Mouse (Mus musculus): ENCODE measurements at regions not wholly inside any gene's neighbourhood (a gene's known extent, or its start where the extent isn't known, plus 50 kb on each side); places are given as distances from the start of the nearest gene placed in this dataset.

DNA sequence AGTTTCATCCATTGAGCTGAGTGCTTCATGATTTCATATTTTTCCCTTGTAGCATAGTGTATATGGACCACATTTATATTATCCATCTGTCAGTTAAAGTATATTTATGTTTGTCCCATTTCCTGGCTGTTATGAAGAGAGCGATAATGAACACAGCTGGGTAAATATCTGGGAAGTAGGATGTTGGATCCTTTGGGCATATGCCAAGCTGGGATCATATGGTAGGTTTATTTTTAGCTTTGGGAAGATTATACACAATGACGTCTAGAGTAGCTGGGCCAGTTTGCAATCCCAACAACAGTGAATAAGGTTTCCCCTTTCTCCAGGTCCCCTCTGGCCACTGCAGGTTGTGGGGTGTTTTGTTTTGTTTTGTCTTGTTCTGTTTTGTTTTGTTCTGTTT, 164.5 kb downstream of the Gm765 start:
- no peaks in the 10 kb centered on the region for H3K27me3 ChIP-seq
- ATAC-seq (ENCODE audit: low FRiP score, low read depth) = no peak
- WGBS = 71% methylated on average over 2 of the region's 2 CpGs
- no peak overlapping the region for H3K4me2 ChIP-seq (replicated peaks)
- no peaks in the 10 kb centered on the region for H3K36me3 ChIP-seq
- no peak overlapping the region for H3K9ac ChIP-seq (replicated peaks)
- no peak overlapping the region for H3K27ac ChIP-seq (replicated peaks)
- H3K4me3 ChIP-seq = no peak overlapping the region
- no peaks in the 10 kb centered on the region for H3K4me1 ChIP-seq
- H3K9me3 ChIP-seq = no peaks in the 10 kb centered on the region

DNA sequence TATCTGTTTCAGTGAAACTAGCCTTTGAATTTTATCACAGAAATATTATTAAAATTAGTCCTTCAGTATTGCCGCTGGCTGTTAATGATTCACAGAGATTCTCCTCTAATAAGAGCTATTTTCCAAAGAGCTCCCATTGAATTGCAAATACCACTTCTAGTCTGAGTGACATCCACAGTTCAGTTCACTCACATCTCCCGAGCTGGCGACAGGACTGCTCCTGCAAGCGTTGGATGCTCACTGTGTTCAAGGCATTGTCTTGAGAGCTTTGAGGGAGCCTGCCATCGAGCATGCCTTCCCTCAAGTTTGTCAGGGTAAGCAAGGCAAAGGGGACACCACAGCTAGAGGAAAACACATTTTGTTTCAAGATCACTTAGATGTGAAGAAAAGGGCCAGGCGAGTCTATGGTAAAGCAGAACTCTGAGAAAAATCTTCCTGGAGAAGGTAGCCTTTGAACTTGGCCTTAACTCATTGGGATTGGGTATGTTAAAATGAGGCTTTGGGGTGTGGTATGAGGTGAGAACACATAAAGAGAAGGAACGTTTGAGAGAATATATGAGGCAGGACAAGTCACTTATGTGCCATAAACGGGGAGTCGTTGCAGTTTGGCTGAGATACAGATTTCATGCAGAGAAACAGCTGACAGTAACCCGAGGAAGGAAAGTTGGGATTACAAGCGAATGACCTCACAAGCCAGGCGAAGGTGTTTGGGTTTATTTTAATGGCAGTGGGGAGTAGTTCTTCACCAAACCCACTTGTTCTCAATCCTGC, 193.3 kb downstream of the Gm765 start:
- no peaks in the 10 kb centered on the region for H3K9me3 ChIP-seq
- no peak overlapping the region for H3K4me3 ChIP-seq
- WGBS = 68% methylated on average over 12 of the region's 12 CpGs
- H3K4me1 ChIP-seq = 0 out of 2 replicates have a peak, but pooled peaks cover 3% of the 10 kb centered on the region
- no peak overlapping the region for H3K27ac ChIP-seq (replicated peaks)
- no peaks in the 10 kb centered on the region for H3K36me3 ChIP-seq
- no peaks in the 10 kb centered on the region for H3K27me3 ChIP-seq
- no peak for ATAC-seq (ENCODE audit: low FRiP score, low read depth)
- no peak overlapping the region for H3K9ac ChIP-seq (replicated peaks)
- H3K4me2 ChIP-seq (replicated peaks) = no peak overlapping the region

DNA sequence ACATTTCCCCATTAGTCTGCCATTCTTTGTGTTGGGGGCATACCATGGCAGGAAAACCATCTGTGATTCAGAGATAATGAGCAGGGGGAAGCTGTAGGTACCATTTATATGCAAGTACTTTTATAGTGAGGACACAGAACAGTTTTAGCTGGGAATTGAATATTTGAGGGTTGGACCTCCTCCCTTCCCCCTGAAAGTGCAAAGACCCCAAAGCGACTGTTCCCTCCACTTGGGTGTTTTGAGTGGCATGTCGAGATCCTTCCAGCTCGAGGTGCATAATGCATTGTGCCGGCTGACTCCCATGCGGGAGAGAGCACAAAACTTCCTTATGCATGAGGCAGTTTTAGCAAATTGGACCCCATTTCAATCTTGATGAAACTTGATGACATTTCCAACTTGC, 194.7 kb downstream of the Gm765 start:
- H3K4me1 ChIP-seq = 0 out of 2 replicates have a peak, but pooled peaks cover 3% of the 10 kb centered on the region
- no peaks in the 10 kb centered on the region for H3K36me3 ChIP-seq
- H3K27me3 ChIP-seq = no peaks in the 10 kb centered on the region
- no peak for ATAC-seq (ENCODE audit: low FRiP score, low read depth)
- no peaks in the 10 kb centered on the region for H3K9me3 ChIP-seq
- no peak overlapping the region for H3K4me3 ChIP-seq
- H3K9ac ChIP-seq (replicated peaks) = no peak overlapping the region
- H3K27ac ChIP-seq (replicated peaks) = no peak overlapping the region
- 84% methylated on average over 5 of the region's 5 CpGs for WGBS
- H3K4me2 ChIP-seq (replicated peaks) = no peak overlapping the region

DNA sequence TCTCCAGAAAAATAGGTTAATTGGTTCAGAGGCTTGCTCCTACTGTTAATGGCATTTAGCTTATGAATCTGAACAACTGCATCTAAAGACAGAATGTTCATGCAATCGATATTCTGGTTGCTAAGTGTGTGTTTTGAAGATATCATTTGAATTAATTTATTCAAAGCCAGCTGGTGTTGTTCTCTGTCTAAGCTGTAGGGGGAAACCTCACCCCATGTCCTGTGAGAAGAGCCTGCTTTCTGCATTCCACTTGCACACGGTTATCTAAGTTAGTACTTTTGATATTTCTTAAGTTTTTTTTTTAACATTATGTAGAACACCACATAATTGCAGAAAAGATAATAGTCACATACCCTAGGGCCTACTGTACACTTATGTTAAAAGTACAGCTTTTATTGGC, 209.6 kb downstream of the Gm765 start:
- Histone ChIP-seq H3K4me3 (no peak overlapping the region), H3K27me3 (no peaks in the 10 kb centered on the region; the same call in 1 of the 2 replicates), H3K36me3 (no peaks in the 10 kb centered on the region), H3K27ac (replicated peaks) (no peak overlapping the region), H3K9me3 (no peaks in the 10 kb centered on the region), H3K4me2 (replicated peaks) (no peak overlapping the region), H3K9ac (replicated peaks) (no peak overlapping the region), H3K4me1 (no peaks in the 10 kb centered on the region)
- 37% methylated on average over 2 of the region's 2 CpGs for WGBS
- ATAC-seq (ENCODE audit: low FRiP score, low read depth) = 0 out of 2 replicates have a peak, but pooled peaks have one; percentile 23

DNA sequence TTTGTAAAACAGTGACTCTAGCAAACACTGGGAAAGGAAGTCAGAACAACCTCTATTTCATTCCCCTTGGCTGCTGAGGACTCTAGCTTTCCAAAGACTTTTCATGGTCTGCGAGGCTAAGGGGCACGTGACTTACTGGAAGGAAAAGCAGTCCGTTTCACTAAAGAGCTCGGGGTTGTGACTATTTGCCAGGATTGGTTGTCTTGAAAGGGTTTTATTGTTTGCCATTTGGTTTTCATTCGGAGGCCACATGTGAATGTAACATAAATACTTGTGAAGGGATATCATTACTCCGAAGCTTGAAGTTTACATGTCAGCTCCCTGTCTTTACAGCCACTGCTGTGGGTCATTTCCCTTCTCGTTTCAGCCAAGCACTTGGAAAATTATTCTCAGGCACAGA, 217.1 kb downstream of the Gm765 start:
- no peak overlapping the region for H3K9ac ChIP-seq (replicated peaks)
- no peak overlapping the region for H3K4me3 ChIP-seq
- H3K27ac ChIP-seq (replicated peaks) = no peak overlapping the region
- no peaks in the 10 kb centered on the region for H3K9me3 ChIP-seq
- no peak overlapping the region for H3K4me2 ChIP-seq (replicated peaks)
- no peaks in the 10 kb centered on the region; the same call in 1 of the 2 replicates for H3K27me3 ChIP-seq
- no peak for ATAC-seq (ENCODE audit: low FRiP score, low read depth)
- no peaks in the 10 kb centered on the region for H3K36me3 ChIP-seq
- H3K4me1 ChIP-seq = no peaks in the 10 kb centered on the region
- 78% methylated on average over 7 of the region's 7 CpGs for WGBS

DNA sequence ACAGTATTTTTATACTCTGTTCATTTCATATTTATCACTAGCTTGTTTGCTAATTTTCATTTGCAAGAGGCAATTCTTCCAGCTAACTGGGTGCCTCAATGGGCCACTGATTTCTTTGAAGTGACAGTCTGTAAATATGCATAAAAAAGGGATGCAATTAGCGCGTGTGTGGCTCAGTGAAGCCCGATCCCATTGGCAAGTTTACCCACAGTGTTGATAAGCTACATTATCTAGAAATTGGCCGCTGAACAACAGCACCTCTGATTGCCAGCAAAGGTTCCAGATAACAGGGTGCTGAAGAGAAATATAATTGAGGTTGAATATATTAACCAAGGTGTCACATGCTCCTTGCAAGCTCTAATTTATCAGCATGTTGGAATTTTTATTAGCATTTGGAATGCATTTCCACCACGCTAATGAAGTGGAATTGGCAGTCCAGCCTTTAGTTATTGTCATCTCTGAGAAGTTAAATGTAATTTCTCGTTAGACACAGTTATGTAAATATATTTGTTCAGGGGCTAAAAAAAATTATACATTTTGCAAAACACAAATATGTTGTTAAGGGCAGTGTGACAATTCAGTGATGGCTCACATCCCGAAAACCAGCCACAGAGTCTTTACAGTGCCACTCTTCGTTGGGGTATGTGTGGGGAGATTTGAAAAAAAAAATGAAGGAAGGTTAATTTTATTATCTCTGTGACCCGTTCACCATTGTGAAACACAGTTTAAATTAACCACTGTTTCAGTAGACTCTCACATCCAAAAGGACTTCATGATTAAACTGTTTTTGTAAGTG, 224.0 kb downstream of the Gm765 start:
- Histone ChIP-seq H3K4me3 (no peak overlapping the region), H3K4me1 (peaks cover 25% of the 10 kb centered on the region), H3K27me3 (no peaks in the 10 kb centered on the region), H3K9me3 (no peaks in the 10 kb centered on the region), H3K9ac (replicated peaks) (no peak overlapping the region), H3K4me2 (replicated peaks) (no peak overlapping the region), H3K36me3 (no peaks in the 10 kb centered on the region), H3K27ac (replicated peaks) (no peak overlapping the region)
- peak; percentile 68; the same call in 1 of the 2 replicates for ATAC-seq (ENCODE audit: low FRiP score, low read depth)
- 59% methylated on average over 9 of the region's 9 CpGs for WGBS

DNA sequence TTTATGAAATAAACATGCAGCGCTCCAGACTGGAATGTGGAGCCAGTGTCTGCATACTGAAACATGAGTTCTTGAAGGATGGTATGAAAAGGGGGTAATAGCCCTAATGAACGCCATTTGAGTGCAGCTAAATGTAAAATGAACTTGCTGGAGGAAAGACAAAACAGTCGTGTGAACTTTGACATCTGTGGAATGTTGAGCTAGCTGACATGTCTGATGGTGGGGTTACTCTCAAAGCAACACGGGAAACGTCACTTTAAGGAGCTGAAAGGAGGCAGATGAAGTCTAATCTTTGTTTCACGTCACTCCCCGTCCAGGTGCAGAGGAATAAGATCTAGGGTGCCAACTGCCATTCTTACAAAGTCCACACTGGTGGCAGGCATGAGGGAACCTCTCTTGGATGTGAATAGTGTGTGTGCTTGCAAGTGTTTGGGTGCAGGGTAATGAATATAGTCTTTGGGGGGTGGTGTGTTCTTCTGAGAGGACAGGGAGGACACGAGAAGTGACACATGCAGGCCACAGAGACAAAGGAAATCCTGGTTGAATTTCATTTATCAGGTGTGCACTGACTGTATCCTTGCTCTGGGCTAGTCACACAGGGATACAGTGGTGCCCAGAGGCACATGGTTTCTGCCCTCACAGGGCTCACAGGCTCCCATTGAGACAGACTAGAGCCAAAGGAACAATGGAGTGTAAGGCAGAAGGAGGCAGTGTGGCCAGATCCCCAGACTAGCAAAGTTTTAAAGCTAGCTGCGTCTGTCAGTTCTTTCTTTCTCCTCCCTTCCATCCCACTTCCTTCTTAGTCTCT, 228.0 kb downstream of the Gm765 start:
- 17% methylated on average over 9 of the region's 9 CpGs for WGBS
- Histone ChIP-seq H3K9ac (replicated peaks) (no peak overlapping the region), H3K27ac (replicated peaks) (peak overlapping the region; percentile 31; the same call in 1 of the 2 replicates), H3K4me1 (peaks cover 40% of the 10 kb centered on the region), H3K4me3 (no peak overlapping the region), H3K36me3 (no peaks in the 10 kb centered on the region), H3K9me3 (no peaks in the 10 kb centered on the region), H3K4me2 (replicated peaks) (no peak overlapping the region), H3K27me3 (no peaks in the 10 kb centered on the region; the same call in 1 of the 2 replicates)
- peak; percentile 48; the same call in 1 of the 2 replicates for ATAC-seq (ENCODE audit: low FRiP score, low read depth)

DNA sequence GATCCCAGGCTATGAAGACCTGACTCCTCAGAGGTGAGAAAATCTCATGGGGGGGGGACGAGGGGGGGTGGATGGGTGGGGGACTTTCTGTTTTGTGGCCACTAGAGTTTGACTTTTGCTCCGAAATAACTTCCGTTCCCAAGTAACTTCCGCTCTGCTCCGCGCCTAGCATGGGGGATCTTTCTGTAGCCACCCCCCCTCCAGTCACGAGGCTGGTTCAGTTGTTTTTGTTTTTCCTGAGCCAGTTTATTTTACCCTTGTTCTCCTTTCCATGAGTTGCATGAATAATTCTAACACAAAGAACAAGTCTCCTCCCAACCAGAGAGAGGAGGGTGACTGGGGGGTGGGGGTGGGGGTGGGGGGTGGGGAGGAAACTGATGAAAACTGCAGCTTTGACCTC, 228.8 kb downstream of the Gm765 start:
- H3K4me2 ChIP-seq (replicated peaks) = peak overlapping the region; percentile 40
- H3K27me3 ChIP-seq = no peaks in the 10 kb centered on the region; the same call in 1 of the 2 replicates
- no peaks in the 10 kb centered on the region for H3K36me3 ChIP-seq
- 8% methylated on average over 7 of the region's 7 CpGs for WGBS
- 0 out of 2 replicates have a peak overlapping the region, but pooled peaks have one; percentile 10 for H3K4me3 ChIP-seq
- H3K4me1 ChIP-seq = peaks cover 39% of the 10 kb centered on the region
- 0 out of 2 replicates have a peak overlapping the region, but pooled peaks have one; percentile 25 for H3K27ac ChIP-seq (replicated peaks)
- H3K9me3 ChIP-seq = no peaks in the 10 kb centered on the region
- 0 out of 2 replicates have a peak, but pooled peaks have one; percentile 53 for ATAC-seq (ENCODE audit: low FRiP score, low read depth)
- no peak overlapping the region for H3K9ac ChIP-seq (replicated peaks)

DNA sequence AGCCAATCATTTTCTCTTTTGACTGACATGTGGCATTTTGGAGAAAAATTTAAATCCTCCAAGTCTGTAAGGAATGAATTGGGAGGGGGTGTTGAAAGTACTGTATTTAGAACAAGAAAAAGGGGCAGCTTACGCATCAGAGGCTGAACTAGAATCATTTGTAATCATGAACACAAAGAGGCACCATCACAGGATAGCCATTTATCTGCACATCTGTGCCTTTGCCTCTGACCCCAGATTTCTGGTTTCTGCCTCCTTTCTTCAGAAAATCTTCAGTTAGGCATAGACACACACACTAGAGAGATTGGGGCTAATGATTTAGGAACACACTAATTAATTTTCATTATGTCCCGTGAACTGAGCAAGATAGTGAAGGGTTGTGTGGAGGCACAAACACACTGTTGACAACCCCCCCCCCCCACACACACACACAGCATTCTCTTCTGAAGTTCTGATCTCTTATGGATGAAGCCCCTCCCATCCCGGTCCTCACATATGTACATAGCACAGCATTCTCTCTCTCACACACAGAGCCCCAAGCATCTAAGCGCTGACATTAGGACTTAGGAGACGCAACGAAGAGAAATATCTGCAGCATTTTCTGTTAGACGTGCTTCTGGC, 229.9 kb downstream of the Gm765 start:
- Histone ChIP-seq H3K9me3 (no peaks in the 10 kb centered on the region), H3K9ac (replicated peaks) (no peak overlapping the region), H3K4me3 (no peak overlapping the region), H3K27me3 (no peaks in the 10 kb centered on the region; the same call in 1 of the 2 replicates), H3K4me2 (replicated peaks) (no peak overlapping the region), H3K27ac (replicated peaks) (peak overlapping the region; percentile 15; the same call in 1 of the 2 replicates), H3K4me1 (peaks cover 30% of the 10 kb centered on the region), H3K36me3 (no peaks in the 10 kb centered on the region)
- 69% methylated on average over 7 of the region's 7 CpGs for WGBS
- peak; percentile 68 for ATAC-seq (ENCODE audit: low FRiP score, low read depth)

DNA sequence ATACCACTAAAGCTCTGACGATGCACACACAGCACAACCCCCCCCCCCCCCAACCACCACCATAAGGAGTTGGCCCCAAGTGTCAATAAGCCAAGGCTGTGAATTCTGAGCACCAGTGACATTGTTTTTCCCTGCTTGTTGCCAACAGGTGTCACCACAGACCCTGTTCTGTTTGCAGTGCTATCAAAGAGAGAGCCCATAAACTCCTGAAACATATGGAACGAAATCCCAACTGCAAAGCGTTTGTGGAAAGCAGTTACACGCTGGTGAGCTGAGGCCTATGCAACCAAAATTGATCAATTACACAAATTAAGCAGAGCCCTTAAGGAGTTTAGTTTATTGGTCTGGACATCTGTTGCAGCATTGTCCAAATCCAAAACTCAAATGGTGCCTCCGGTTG, 235.4 kb downstream of the Gm765 start:
- H3K4me3 ChIP-seq = no peak overlapping the region
- peaks cover 5% of the 10 kb centered on the region; the same call in 1 of the 2 replicates for H3K4me1 ChIP-seq
- peaks cover 9% of the 10 kb centered on the region; the same call in 1 of the 2 replicates for H3K27me3 ChIP-seq
- H3K9me3 ChIP-seq = no peaks in the 10 kb centered on the region
- ATAC-seq (ENCODE audit: low FRiP score, low read depth) = no peak
- H3K36me3 ChIP-seq = no peaks in the 10 kb centered on the region
- no peak overlapping the region for H3K9ac ChIP-seq (replicated peaks)
- 69% methylated on average over 5 of the region's 5 CpGs for WGBS
- H3K4me2 ChIP-seq (replicated peaks) = no peak overlapping the region
- no peak overlapping the region for H3K27ac ChIP-seq (replicated peaks)

Data from midbrain, embryonic 12.5 days (tissue).